Mouse (Mus musculus) brain, embryonic 14.5 days (tissue): ENCODE measurements around the gene Plagl1. TPM values are rescaled to one million over a fixed set of nuclear protein-coding genes. Genes with fewer than 3 reads are reported as not detected.
A peak's percentile ranks its signal among the peaks of the same experiment; 100 is the strongest.

Experiments
- DNase-seq: peaks from one replicate; pipeline ENCODE4 v3.0.0-alpha.2; 2011; ENCODE audit warnings: low read depth
- CTCF ChIP-seq: fragments of 200-500 bp; IDR thresholded peaks from 2 replicates; pipeline ENCODE4 v1.5.1; 2012; ENCODE audit warnings: inconsistent platforms, mild to moderate bottlenecking, moderate library complexity, borderline replicate concordance; ENCODE audit not compliant: insufficient read depth, insufficient read length; ENCODE audit errors: extremely low read depth
- POLR2A ChIP-seq: fragments of 200-500 bp; IDR thresholded peaks from 2 replicates; pipeline ENCODE4 v1.6.1; 2012; ENCODE audit warnings: mild to moderate bottlenecking, inconsistent platforms, borderline replicate concordance; ENCODE audit not compliant: poor library complexity, insufficient read depth, insufficient read length, severe bottlenecking; ENCODE audit errors: extremely low read depth
- polyA plus RNA-seq: library from polyadenylated mRNA; depleted of rRNA; stranded (reverse); fragments of >200 nt; gene quantifications from 2 replicates; pipeline ENCODE4 v1.2.3, GENCODE M21; 2012

Gene Plagl1
- polyA plus RNA-seq, 1 experiment = 103 TPM

GRCm38 (mm10) chr10:13140434-13140833 lies 80.1 kb downstream of the Plagl1 start:
- DNase-seq = no peak

GRCm38 (mm10) chr10:13150435-13150834 lies 90.1 kb downstream of the Plagl1 start:
- DNase-seq = peak; percentile 53
- TF ChIP-seq POLR2A (no peak), CTCF (no peak)

More at GRCm38 (mm10) chr10:13140434-13140833, 80.1 kb downstream of the Plagl1 start:
- TF ChIP-seq POLR2A (no peak), CTCF (no peak)

GRCm38 (mm10) chr10:13151353-13151752 lies 91.0 kb downstream of the Plagl1 start:
- peak; percentile 27 for DNase-seq
- TF ChIP-seq POLR2A (no peak), CTCF (no peak)

- DNase-seq = no peak
- TF ChIP-seq CTCF (no peak), POLR2A (no peak)
Measured at GRCm38 (mm10) chr10:13152811-13153364, 92.6 kb downstream of the Plagl1 start.

GRCm38 (mm10) chr10:13155377-13155776 lies 95.1 kb downstream of the Plagl1 start:
- DNase-seq = peak; percentile 62
- TF ChIP-seq CTCF (no peak), POLR2A (no peak)

DNA sequence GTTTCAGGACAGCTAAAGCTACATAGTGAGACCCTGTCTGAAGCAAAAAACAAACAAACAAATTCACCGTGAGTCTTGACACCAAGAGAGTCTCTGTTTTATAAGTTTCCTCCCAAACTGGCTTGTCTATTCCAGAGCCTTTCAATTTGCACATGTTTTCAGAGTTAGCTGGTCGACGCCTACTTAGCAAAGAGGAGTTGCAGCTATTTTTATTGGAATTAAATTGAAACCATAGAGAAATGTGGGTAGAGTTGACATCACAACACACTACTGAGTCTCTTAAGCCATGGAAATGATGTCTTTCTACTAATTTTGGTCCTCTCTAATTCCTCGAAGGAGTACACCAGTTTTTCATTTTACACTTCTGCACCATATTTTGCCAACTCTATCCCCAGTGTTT lies 100.6 kb downstream of the Plagl1 start:
- DNase-seq = no peak
- TF ChIP-seq POLR2A = no peak
- no peak for TF ChIP-seq CTCF

DNA sequence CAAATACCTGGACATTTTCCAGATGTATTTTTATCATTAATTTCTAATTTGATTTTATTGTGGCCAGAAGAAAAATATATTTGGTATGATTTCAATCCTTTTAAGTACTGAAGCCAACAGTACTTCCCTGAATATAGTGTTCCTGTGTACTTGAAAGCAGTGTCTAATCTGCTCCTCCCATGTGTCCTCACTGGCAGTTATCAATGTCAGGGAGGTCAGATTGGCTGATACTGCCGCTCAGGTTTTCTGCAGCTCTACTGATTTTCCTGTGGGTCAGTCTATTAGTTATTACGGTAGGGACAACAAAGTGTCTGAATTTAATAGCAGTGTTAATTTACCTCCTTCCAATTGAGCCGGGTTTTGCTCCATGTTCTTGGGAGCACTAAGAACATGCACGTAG lies 101.7 kb downstream of the Plagl1 start:
- no peak for DNase-seq
- TF ChIP-seq CTCF (no peak), POLR2A (no peak)

- no peak for DNase-seq
- TF ChIP-seq CTCF = no peak
Measured at GRCm38 (mm10) chr10:13168461-13168860, 108.2 kb downstream of the Plagl1 start.

GRCm38 (mm10) chr10:13170739-13171448 lies 110.6 kb downstream of the Plagl1 start:
- peak; percentile 82 for DNase-seq
- TF ChIP-seq POLR2A = no peak
- no peak for TF ChIP-seq CTCF

- TF ChIP-seq POLR2A = no peak
- no peak for TF ChIP-seq CTCF
Measured at GRCm38 (mm10) chr10:13171461-13171860, 111.2 kb downstream of the Plagl1 start.

DNA sequence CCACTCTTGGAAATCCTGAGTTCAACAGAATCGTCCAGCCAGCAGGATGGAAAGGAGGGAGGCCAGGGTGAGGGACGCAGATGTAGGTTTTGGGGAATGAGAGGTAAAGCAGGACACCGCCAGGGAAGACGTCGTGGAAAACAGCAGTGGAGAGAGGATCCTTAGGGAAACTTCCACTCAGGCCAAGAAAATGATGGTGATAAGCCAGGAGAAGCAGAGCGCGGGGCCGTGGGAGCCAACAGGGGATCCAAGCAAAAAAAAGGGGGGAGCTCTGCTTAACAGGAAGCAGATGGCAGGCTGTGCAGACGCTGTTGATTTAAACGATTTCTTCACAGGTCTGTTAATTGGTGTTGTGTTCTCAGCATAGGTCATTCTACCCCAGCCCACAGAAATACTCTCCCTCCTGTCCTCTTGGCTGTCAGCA lies 112.5 kb downstream of the Plagl1 start:
- no peak for TF ChIP-seq CTCF
- DNase-seq = peak; percentile 82

More at GRCm38 (mm10) chr10:13171461-13171860, 111.2 kb downstream of the Plagl1 start:
- DNase-seq = no peak

DNA sequence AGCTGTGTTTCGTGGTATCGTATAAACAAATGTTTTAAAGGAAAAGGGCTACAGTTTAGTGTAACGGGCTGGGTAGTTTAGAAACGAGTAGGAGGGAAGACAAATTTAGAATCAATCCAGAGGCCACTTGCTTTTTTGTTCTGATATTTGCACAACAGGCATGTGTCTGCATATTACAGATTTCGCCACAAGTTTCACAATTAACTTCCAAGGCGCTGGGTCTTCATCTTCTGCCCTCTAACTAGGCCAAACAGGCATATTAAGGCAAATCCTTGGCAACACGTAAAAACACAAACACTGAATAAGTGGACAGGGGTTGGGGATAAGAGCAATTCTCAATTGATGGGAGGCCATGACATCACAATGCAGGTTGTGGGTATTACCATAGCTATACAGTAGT lies 115.6 kb downstream of the Plagl1 start:
- no peak for TF ChIP-seq POLR2A
- no peak for TF ChIP-seq CTCF
- no peak for DNase-seq

DNA sequence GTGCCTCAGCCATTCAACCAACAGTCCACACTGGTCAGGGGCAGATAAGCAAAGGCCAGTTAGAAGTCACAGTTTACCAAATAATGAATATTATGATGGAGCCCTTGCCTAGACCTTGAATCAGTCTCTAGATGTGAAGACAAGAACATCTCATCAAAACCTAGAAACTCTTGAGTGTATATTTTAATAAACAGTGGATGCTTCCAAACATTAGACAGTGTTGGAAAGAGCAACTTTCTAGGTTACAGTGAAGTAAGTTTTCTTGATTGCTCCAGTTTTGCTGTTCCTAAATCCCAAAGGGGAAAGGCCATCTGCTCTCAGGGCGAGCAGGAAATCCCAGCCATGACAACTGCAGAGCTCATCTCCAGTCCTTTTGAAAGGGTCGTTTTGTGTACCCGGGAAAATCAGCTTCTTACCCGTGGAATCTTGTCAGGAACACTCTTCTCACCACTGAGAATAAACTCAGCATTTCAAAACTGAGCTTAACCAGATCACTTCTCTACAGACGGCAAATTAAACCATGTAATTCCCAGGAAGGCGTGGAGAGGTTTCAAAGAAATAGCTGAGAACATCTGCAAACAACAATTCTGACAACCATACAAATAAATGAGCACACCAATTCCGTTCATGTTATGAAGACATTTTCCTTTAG lies 117.8 kb downstream of the Plagl1 start, which contains the start of gene Zc2hc1b:
Zc2hc1b (minus strand) TSS at position 51 of the 652 bp plus-strand sequence.
- no peak for DNase-seq
- no peak for TF ChIP-seq POLR2A
